16 mouse cellular contexts compared by ENCODE assay signal in genomic region chr1:132213076-132213475, GRCm38 (mm10). TPM values are rescaled to one million over a fixed set of nuclear protein-coding genes. Genes with fewer than 3 reads are reported as not detected.
DNase-seq lines count a peak whose midpoint lies in the region; ATAC-seq lines count a peak whose summit lies in the region.
"Had no signal": no experiment of that assay in that cellular context is flagged by ENCODE, and none has a peak within 500 bp of the region (broad histone marks: within the 10 kb centered on the region; RNA-seq: fewer than 3 reads in every experiment).

No protein-coding gene starts in this region.

- peak; percentile 84 for ATAC-seq in hindbrain, embryonic 12.5 days (ENCODE audit: low FRiP score)
- ATAC-seq in neural tube, embryonic 11.5 days (ENCODE audit: insufficient read depth, low FRiP score, low TSS enrichment) = peak; percentile 57; the same call in 1 of the 2 replicates
- ATAC-seq: intestine, postnatal 0 days had no signal

- peak; percentile 27 to 47 for DNase-seq in cerebellum, adult 18-20 months
- no peak for DNase-seq in cerebellum, adult 11-12 months
- DNase-seq in kidney, postnatal 10 days = peak; percentile 57
- no peak for DNase-seq in kidney, postnatal 36 days
- DNase-seq in neural tube, embryonic 11.5 days (ENCODE audit: low spot score) = peak; percentile 72
- no peak for DNase-seq in heart, postnatal 4 days
- no peak for DNase-seq in thymus, adult 18-20 months

- peak overlapping the region; percentile 79 for H3K27ac ChIP-seq in hindbrain, embryonic 12.5 days
- no peak overlapping the region for H3K27ac ChIP-seq in neural tube, embryonic 11.5 days (ENCODE audit: low read depth, low read length)
- H3K27ac ChIP-seq: macrophage had no signal

- no peaks in the 10 kb centered on the region; the same call in none of the 2 replicates for H3K27me3 ChIP-seq in hindbrain, embryonic 12.5 days
- H3K27me3 ChIP-seq in neural tube, embryonic 11.5 days (ENCODE audit: control insufficient read depth, insufficient read depth, low read length) = no peaks in the 10 kb centered on the region

- no peak overlapping the region for H3K4me3 ChIP-seq in hindbrain, embryonic 12.5 days
- H3K4me3 ChIP-seq in neural tube, embryonic 11.5 days (ENCODE audit: low read depth, low read length) = no peak overlapping the region

- WGBS in hindbrain, embryonic 12.5 days = 22% methylated on average over 6 of the region's 6 CpGs
- 19% methylated on average over 6 of the region's 6 CpGs for WGBS in neural tube, embryonic 11.5 days

- H3K4me2 ChIP-seq in hindbrain, embryonic 12.5 days (replicated peaks) = 0 out of 2 replicates have a peak overlapping the region, but pooled peaks have one; percentile 8
- no peak overlapping the region for H3K4me2 ChIP-seq in neural tube, embryonic 11.5 days (ENCODE audit: low read depth)

- peaks cover 54% of the 10 kb centered on the region for H3K4me1 ChIP-seq in hindbrain, embryonic 12.5 days
- peaks cover 16% of the 10 kb centered on the region for H3K4me1 ChIP-seq in neural tube, embryonic 11.5 days (ENCODE audit: control insufficient read depth, insufficient read depth, low read length)

- H3K9ac ChIP-seq in hindbrain, embryonic 12.5 days = no peak overlapping the region
- no peak overlapping the region for H3K9ac ChIP-seq in neural tube, embryonic 11.5 days (ENCODE audit: low read length)
- H3K9ac ChIP-seq: heart, embryonic 12.5 days had no signal

- no peaks in the 10 kb centered on the region for H3K9me3 ChIP-seq in hindbrain, embryonic 12.5 days (replicated peaks)
- no peaks in the 10 kb centered on the region for H3K9me3 ChIP-seq in neural tube, embryonic 11.5 days (ENCODE audit: control insufficient read depth, low read length)
- H3K9me3 ChIP-seq: G1E; heart, embryonic 12.5 days had no signal

- no peaks in the 10 kb centered on the region for H3K36me3 ChIP-seq in hindbrain, embryonic 12.5 days
- no peaks in the 10 kb centered on the region for H3K36me3 ChIP-seq in neural tube, embryonic 11.5 days (ENCODE audit: control insufficient read depth, insufficient read depth, low read length)
- H3K36me3 ChIP-seq: G1E; heart, embryonic 12.5 days had no signal

RNA-seq across cellular contexts. Expression of gene Gm10188, which starts 16.5 kb away (rescaled TPM):
- 0.49 TPM in 1 of 2 replicates, not detected in the other for polyA plus RNA-seq in hindbrain, embryonic 12.5 days (2016; fragmentation: Nextera tagmentation; extraction: Ambion mirVana)
- not detected in 2 replicates for polyA plus RNA-seq in neural tube, embryonic 11.5 days (2014; fragmentation: Nextera tagmentation; extraction: Ambion mirVana)
- not detected for total RNA-seq in heart, postnatal 4 days (2021)
- total RNA-seq: common myeloid progenitor, adult 5-6 weeks; G1E; layer of hippocampus, adult 8-10 months had no signal
- polyA plus RNA-seq: G1E; heart, embryonic 12.5 days; intestine, postnatal 0 days; limb, embryonic 14.5 days; macrophage; thymus, postnatal 0 days had no signal

RNA-seq across cellular contexts. Expression of gene AC124108.1, which starts 21.8 kb away (rescaled TPM):
- polyA plus RNA-seq in hindbrain, embryonic 12.5 days (2016; fragmentation: Nextera tagmentation; extraction: Ambion mirVana) = 3.6 and 4.1 TPM in 2 replicates
- 2.2 and 2.6 TPM in 2 replicates for polyA plus RNA-seq in neural tube, embryonic 11.5 days (2014; fragmentation: Nextera tagmentation; extraction: Ambion mirVana)
- not detected for total RNA-seq in heart, postnatal 4 days (2021)
- total RNA-seq: common myeloid progenitor, adult 5-6 weeks had no signal
- polyA plus RNA-seq: G1E; heart, embryonic 12.5 days; intestine, postnatal 0 days; macrophage; thymus, postnatal 0 days had no signal

RNA-seq across cellular contexts. Expression of gene Lemd1, which starts 21.8 kb away (rescaled TPM):
- polyA plus RNA-seq in hindbrain, embryonic 12.5 days (2016; fragmentation: Nextera tagmentation; extraction: Ambion mirVana) = 10.8 and 12.7 TPM in 2 replicates
- 5.6 and 6.8 TPM in 2 replicates for polyA plus RNA-seq in neural tube, embryonic 11.5 days (2014; fragmentation: Nextera tagmentation; extraction: Ambion mirVana)
- total RNA-seq in heart, postnatal 4 days (2021) = not detected
- total RNA-seq: common myeloid progenitor, adult 5-6 weeks had no signal
- polyA plus RNA-seq: G1E; heart, embryonic 12.5 days; macrophage had no signal

Comparison
In these comparisons a context has a peak if more than half of its experiments do, and no peak if none do; other contexts are left out.
1. DNase-seq: peak in cerebellum, adult 18-20 months (2 of 2), kidney, postnatal 10 days (single experiment) and neural tube, embryonic 11.5 days (single experiment); none in cerebellum, adult 11-12 months (single experiment), kidney, postnatal 36 days (0 of 2), heart, postnatal 4 days (single experiment) and thymus, adult 18-20 months (0 of 2).